Mouse (Mus musculus) heart, postnatal 25 days (tissue): ENCODE measurements around the gene Cd300ld3. TPM values are rescaled to one million over a fixed set of nuclear protein-coding genes. Genes with fewer than 3 reads are reported as not detected.
A peak's percentile ranks its signal among the peaks of the same experiment; 100 is the strongest.

Experiments used
- DNase-seq: peaks from one replicate; pipeline ENCODE4 v3.0.0; 2022; ENCODE audit warnings: low spot score
- intact Hi-C: fragments of 180-260 bp; cut with DNase I; formaldehyde crosslinking; loops from one replicate; pipeline ENCODE4 v1.15.1; 2025
- total RNA-seq, 2 experiments: library from RNA; stranded (reverse); gene quantifications; 2 replicates each; pipeline ENCODE4 v1.2.3; 2021

Cd300ld3 gene
- total RNA-seq, result 1 to 10 TPM; 9.0 to 9.7 TPM

DNA sequence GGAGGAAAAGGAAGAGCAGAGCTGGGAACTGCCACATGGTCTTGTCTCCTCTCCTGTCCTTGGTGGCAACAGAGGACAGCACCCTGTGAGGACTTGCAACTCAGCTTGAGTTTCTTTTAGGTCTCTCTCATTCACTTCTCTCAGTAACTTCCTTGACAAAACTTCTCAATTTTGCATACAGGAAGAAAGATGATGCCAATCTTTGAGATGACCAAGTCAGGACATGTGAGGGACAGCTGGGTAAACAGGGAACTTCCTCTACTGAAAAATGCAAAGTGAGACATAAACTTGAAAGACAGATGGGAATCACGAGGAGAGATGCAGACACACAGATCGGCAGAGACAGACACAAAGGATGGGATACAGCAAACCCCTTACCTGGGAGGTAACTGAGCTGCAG, at the start of gene Cd300ld3:
TSS of gene Cd300ld3 (minus strand) at position 151 of the 400 bp plus-strand sequence.
- no peak for DNase-seq
- intact Hi-C loops, result no loop called here

DNA sequence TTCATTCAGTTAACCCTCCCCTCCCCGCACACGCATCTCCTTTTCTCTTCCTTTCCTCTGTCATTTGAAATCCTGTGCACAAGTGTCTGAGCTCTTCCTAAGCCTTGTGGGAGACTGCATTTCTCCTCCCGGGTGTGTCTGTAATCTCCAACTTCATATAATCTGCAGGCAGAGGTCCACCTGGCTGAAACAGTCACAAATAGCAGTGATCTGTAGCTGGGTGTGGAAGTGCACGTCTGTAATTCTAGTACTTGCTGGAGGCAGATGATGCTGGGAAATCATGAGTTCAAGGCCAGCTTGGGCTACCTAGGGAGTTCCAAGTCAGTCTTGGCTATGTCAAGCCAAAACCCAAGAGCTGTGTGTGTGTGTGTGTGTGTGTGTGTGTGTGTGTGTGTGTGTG, 43.9 kb upstream of the Cd300ld3 start:
- no peak for DNase-seq
- intact Hi-C loops, result no loop called here

DNA sequence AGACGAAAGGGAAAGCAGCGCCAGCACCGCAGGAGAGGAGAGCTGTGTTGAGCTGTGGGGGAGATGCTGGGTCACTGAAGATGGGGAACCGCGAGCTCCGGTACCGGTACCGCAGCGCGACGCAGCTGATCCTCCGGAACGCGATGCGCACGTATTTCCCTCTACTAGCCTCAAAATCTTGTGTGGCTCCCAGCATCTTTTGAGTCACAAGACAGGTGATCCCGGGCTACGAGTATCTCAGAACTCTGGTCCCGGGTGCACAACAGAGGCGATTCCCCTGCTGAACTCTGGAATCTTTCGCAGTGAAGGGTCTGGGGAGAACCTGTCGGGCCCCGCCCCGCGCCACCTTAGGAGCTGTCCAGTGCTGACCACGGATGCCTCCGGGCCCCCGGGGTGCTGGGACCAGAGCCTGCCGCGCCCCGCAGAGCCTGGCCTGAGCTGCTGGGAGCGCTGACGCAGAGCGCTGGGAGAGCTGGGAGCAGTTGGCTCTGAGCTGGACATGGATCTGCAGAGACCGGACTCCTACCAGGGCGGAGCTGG, 43.2 kb upstream of the Cd300ld3 start, which contains the start of gene Rab37:
TSS of gene Rab37 (plus strand) at position 70 of the 540 bp plus-strand sequence.
- no peak for DNase-seq
- intact Hi-C loops, result no loop called here

DNA sequence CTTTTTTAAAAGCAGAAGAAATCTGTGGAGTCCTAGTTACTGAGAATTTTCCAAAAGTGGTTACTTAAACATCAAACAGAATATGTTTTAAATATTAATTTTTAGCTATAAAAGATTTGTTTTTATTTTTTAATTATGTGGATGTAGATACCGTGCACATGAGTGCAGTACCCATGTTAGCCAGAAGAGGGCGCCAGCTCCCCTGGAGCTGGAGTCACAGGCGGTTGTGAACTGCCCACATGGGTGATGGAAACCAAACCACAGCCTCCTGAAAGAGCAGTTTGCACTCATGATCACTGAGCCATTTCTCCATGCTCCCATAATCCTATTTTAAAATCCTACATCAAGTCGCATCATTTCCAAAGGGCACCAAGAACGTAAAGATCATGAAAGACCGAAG, 41.6 kb upstream of the Cd300ld3 start:
- intact Hi-C loops, result no loop called here
- no peak for DNase-seq

DNA sequence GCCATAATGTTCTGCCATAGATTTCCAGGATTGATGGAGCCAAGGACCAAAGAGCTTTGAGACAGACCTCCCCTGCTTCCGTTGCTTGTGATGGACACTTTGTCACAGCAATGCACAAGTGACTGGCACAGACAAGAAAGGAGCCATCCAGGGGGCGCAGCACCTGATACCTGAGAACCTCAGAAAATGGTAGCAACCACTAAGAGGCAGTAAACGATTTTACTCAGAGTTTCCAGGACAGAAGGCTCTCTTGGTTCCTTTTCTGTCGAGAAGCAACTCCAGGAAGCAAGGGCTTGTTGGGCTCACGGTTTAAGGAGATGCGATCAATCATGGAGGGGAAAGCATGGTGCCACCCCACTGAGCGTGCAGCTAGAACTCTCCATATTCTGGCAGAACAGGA, 38.0 kb upstream of the Cd300ld3 start:
- no peak for DNase-seq
- intact Hi-C loops, result no loop called here

DNA sequence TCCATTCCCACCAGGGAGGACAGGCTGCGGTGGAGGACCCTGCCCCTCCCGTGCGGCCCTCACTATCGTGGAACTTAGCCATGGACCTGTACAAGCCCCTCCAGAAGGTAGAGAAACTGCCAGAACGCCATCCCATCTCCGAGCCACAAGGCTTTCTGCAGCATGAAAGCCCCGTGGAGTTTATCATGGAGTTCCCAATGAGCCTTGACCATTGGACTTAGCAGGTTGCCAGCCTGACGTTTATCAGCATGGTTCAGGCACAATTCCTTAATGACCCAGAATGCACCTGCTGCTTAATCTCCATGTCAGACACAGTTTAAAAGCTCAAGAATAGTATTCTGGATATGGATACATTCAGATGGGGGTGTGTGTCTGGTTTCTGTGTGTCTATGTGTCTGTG, 36.9 kb upstream of the Cd300ld3 start:
- no peak for DNase-seq
- intact Hi-C loops, result no loop called here

DNA sequence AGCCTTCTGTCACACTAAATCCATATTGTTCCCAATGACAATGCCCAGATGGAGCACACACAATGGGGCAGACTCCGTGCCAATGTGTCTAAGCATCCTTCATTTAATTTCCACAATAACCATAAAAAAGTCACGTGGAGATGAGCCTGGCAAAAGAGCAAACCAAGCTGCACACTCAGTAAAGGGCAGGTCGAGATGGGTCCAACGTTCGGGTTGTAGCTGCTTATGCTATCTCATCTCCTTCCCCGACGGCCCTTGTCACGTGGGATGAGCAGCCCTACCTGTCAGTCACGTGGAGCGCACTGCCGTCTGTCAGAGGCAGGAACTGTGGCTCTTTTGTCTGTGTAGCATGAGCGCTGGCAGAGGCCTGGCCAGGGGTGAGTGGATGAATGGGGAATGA, 36.4 kb upstream of the Cd300ld3 start:
- intact Hi-C loops, result loop anchor here (5.0 kb wide), 2 partner anchors 98 to 188 kb away; no protein-coding TSS in a partner anchor
- DNase-seq, result no peak

DNA sequence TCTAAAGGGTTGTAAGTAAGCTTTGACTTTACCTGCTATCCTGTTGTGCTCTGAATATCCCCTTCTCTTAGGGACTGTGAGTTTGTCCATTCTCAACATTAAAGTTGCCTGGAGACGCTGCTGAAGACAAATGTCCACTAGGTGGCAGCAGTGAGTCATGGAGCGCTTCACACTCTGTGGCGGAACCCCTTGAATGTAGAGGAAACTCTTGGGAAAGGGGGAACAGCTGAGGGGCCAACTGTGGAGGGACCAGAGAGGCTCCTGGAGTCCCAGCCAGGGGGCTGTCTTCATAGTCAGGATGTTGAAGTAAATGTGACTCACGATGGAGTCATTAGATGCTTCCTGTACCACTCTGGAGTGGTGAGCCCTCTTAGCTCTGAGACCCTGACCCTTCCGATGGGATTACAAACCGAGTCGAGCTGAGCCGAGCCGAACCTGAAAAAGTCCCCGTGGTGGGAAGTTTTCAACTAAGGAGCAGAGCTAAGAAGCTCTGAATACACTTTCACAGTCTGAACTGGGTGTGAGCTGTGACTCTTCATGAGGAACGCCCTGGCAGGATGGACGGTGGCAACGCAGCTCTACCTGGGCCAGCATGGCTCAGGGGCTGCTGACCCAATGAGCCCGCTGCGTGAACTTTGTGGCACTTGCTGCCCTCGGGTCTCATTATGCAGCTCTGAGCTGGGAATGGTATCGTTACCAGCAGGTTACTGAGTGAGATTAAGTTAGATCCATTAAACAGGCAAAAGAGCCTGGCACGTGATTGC, 35.3 kb upstream of the Cd300ld3 start:
- intact Hi-C loops, result loop anchor here (5.0 kb wide), 2 partner anchors 99 to 189 kb away; no protein-coding TSS in a partner anchor
- no peak for DNase-seq

DNA sequence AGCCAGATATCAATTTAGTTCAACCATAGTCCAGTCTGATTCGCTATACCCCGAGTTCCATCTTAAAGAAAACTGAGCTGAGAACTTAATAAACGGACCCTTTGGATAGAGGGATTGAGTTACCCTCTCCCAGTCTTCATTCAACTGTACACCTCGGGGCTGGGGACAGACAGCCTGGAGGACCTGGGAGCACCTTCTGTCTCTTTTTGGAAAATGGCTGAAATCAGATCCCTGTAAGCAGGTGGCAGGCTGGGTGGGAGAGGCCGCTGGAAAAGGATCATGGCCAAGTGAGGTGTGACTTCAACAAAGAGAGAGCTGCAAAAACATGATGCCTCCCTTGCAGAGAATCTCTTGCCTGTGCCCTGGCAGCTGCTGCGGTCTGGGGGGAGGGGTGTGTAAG, 34.0 kb upstream of the Cd300ld3 start:
- no peak for DNase-seq
- intact Hi-C loops, result loop anchor here (1.0 to 5.0 kb wide), 3 partner anchors 71 to 190 kb away; no protein-coding TSS in a partner anchor

DNA sequence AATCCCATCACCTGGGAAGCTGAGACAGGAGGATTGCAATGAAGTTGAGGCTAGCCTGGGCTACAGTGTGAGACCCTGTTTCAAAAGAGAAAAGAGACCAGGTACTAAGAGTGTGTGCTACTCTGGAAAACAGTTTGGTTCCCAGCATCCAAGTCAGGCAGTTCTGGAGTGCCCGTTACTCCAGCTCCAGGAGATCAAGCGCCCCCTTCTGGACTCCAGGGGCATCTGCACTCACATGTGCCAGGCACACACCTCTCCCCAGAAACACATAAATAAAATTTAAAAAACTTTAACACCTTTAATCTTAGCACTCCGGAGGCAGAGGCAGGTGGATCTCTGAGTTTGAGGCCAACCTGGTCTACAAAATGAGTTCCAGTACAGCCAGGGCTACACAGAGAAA, 33.2 kb upstream of the Cd300ld3 start:
- intact Hi-C loops, result loop anchor here (5.0 kb wide), 2 partner anchors 101 to 191 kb away; no protein-coding TSS in a partner anchor
- no peak for DNase-seq

DNA sequence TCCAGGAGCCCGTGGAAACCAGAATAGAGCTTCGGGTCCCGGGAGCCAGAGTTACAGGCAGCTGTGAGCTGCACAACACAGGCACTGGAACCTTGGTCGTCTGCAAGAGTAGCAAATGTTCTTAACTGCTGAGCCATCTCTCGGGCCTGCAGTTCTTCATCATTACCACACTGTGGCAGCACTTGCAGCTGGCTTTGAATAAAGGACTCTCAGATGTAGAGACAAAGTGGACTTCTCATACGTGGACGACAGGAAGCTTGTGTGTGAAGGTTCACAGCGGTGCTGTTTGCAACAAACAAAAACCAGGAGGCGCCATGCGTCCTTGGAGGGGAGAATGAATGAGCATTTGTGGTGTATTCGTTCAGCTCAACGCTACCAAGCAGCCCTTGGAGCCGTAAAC, 32.7 kb upstream of the Cd300ld3 start:
- no peak for DNase-seq
- intact Hi-C loops, result loop anchor here (5.0 kb wide), 2 partner anchors 101 to 191 kb away; no protein-coding TSS in a partner anchor

DNA sequence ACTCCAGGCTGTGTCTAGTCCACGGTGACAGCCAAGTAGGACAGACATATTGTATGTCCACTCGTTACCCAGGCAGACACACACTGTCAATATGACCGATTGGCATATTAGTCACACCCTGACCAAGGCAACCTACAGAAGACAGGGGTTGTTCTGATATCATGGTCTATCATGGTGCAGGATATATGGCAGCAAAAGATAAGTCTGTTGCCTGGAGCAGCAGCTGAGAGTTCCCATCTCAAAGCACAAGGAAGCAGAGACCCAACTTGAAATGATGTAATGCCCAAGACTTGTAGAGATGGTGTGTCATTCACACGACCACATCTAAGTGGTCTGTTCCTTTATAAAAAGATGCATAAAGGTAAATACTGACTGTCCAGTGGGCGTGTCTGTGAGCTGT, 30.5 kb upstream of the Cd300ld3 start:
- no peak for DNase-seq
- intact Hi-C loops, result no loop called here

DNA sequence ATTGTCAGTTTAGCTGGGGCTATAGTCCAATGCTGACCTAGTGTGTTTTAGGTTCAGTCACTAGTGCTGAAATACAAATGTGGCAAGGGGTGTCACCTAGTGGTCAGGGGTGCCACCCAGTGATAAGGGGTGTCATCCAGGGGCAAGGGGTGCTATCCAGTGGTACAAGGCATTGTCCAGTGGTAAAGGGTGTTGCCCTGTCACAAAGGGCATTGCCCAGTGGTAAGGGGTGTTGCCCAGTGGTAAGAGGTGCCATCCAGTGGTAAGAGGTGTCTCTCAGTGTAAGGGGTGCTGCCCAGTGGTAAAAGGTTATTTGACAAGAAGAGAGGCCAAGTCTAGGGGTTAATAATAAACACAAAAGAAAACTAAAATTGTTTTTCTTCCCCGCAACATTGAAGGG, 29.2 kb upstream of the Cd300ld3 start:
- DNase-seq, result no peak
- intact Hi-C loops, result no loop called here

DNA sequence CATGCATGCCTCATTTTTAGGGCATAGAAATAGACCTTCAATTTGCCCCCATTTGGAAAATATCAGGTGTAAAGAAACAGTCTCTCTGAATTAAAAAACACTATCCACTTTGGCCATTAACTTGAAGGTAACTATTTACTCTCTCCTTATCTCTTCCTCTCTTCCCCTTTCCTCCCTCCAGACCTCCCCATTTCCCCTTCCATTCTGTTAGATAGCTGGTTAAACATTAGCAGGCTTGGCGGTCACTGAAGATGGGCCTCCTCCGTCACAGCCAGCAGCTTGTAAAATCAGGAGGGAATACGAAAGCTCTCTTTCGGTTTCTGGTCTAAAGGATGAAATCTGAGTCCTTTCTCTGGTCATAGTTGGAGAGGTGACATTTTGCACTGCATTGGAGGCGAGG, 27.6 kb upstream of the Cd300ld3 start:
- DNase-seq, result no peak
- intact Hi-C loops, result no loop called here

DNA sequence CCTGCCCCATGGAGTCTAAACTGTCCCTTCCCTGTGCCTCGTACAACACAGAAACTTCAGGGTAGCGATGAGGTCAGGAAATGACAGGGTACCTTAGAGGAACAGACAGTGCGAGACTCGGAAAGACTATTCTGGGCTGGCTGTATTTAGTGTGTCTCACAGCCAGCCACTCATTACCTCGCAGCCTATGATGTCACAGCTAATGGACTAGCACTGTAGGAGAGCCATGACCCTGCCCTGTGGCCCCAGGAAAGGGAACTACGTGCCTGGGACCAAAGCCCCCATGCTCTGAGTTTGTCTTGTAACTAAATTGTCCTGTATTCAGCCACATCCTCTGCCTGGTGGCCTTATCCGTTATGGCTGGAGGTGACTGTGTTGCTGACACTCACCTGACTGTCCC, 27.2 kb upstream of the Cd300ld3 start:
- intact Hi-C loops, result no loop called here
- no peak for DNase-seq

DNA sequence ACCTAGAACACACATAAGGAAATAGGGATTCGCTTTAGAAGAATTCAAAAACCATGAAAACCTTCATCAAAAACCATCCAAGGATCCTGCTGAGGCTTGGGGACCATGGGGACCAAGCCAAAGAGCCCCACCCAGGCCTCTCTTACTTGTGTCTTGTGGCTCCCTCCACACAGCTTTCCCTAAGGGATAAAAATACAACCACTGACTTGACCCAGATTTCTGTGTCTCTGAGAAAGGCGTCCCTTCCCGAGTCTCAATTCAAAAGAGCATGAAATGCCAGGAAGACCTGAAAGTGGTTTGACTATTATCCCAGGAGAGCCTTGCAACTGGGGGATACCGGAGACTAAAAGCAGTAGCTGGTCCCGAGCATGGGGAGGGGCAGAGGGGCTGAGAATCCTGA, 24.8 kb upstream of the Cd300ld3 start:
- DNase-seq, result no peak
- intact Hi-C loops, result no loop called here

DNA sequence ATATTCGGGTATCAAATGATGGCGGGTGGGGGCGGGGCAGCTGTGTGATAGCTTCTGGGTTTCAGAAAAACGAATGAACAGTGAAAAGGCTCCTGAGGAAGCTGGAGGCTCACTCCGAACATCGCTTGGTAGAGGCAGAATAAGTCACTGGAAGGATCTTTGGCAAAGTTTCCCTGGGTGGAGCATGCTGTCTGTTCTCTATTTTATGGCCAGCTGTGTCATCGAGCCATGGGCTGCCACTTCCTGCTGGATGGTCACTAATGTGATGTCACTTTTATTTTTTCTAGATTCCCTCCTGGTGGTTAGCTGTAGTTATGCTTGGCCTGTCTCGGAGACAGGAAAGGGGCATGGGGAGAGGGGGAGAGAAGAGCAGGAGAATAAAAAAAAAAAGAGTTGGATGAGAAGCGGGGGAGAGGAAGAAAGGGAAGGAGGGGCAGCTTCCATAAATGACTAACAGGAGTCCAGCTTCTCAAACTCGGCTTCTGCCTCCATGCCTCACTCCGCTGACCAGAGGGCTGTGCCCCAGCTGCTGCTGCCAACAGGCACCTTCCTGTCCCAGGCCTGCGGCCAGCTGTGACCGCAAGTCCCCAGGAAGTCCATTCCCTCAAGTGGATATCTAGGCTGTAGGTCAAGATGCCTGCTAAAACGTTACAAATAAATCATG, 23.6 kb upstream of the Cd300ld3 start:
- DNase-seq, result peak; percentile 23
- intact Hi-C loops, result no loop called here

DNA sequence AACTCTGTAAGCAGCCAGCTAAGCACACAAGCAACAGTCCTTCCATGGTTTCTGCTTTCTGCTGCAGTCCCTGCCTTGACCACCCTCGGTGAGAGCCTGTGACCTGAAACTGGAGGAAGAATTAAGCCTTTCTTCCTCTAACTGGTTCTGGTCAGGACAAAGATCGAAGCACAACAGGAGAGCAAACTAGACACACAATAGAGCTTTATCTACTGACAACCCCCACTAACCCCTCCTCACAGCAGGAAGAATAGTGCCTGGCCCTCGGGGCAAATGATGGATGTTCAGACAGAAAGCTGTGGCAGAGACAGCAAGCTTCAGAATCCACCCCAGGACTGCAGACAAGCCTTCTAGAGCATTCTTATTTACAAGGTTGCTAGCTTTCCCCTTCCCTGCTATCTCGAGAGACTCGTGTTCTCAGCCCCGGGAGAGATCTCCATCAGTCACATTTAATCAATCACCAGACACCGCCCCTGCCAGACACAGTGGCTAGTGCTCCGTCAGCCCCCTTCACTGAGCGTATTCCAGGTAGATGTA, 22.9 kb upstream of the Cd300ld3 start:
- no peak for DNase-seq
- intact Hi-C loops, result no loop called here

DNA sequence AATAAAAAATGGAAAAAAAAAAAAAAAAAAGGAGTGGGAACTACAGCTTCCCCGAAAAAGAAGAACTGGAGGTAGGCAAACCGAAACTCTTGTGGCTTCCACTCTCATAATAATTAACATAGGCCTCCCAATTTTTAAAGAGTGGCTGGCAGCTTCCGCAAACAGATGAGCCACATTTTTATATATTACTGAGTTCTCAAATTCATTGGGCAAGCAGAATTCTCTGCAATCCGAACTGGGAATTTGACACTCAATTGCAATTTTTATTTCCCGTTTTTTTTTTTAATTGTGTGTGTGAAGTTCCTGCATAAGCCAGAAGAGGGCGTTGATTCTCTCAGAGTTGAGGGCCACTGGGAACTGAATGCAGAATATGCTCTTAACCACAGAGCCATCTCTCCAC, 18.6 kb upstream of the Cd300ld3 start:
- intact Hi-C loops, result no loop called here
- no peak for DNase-seq

DNA sequence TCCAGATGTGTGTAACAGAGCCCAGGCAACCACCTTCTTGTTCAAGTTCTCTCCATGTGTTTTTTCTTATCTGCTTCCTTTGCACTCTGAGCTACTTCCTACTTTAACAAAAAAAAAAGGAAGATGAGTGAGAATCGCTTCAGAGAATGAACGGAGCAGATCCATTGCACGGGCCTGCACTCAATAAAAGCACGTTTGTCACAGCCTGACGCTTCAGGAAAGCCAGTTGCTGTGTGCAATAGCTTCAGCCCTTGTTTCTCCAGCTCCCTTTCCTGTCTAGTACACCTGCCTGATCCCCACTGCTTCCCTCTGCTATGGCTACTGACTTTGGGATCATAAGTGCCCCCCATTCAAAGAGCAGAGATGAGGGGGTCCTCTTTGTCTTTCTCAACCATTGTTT, 13.9 kb upstream of the Cd300ld3 start, which contains the start of gene Cd300e:
TSS of gene Cd300e (minus strand) at position 101 of the 400 bp plus-strand sequence.
- no peak for DNase-seq
- intact Hi-C loops, result no loop called here

DNA sequence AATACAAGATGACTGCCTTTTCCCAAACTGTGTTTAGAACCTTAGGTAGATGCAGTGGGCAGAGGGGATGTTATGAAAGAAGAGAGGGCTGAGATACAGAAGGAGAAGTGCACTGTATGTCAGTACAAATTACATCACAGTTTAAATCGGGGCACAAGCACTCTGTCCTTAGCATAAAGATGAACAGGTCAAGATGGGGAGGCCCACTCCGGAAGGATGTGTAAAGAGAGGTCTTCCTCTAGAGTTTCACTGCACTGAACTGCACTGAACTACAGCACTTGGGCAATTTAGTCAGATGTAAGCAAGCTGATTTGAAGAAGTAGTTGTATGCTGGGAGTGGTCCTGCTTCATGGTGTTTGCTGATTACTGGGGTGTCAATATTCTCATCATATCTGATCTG, 11.6 kb upstream of the Cd300ld3 start:
- no peak for DNase-seq
- intact Hi-C loops, result loop anchor here (10.0 kb wide), 1 partner anchor 245 kb away; no protein-coding TSS in a partner anchor
